Mouse (Mus musculus): Measurements from ENCODE around the gene Pakap. TPM values are rescaled to one million over a fixed set of nuclear protein-coding genes. Genes with fewer than 3 reads are reported as not detected.

The Pakap gene
- polyA plus RNA-seq, 1 experiment from 2014 or later: 1.6 TPM

DNA sequence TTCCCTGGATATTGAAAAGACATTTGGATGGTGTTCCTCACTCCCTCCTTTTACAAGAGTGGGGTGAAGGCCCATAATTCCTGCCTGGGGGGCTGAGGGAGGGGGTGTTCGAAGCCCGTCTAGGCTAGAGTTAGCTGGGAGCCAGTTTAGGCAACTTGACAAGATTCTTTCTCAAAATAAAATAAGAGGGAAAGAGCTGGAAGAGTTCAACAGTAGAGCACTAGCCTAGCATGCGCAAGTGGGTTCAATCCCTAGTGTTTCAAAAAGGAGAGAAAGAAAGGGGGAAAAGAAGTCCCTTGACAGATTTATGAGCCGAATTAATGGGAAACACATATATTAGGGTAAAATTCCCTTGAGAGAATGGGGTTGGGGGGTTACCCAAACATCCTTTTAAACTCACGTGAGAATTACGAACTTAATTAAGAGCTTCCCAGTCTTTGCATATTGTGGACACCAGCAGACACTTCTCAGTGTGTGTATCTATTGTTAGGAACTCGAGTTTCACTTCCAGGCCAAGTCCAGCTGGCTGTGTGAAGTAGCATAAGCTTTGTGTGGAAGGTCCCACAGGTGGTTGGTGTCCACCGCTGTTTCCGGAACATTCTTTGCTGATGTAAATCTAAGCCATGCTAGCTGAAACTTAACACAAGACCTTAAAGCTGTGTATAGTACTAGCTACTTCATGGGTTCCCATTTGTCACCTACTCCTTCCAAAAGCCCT lies 294.4 kb downstream of the Pakap start:
- no peak for DNase-seq (ENCODE audit: low read depth, low spot score)
- in situ Hi-C loops (cut with MboI; ENCODE audit: low pct_unique_long_range_greater_than_20kb): no loop called here
- TF ChIP-seq CTCF (IDR thresholded peaks at IDR 0.05): no peak
- ChIA-PET CTCF (no interaction called here), POLR2A (interaction anchor here (0.8 kb wide), 1 partner anchor 16 kb away, joined by 3 read pairs; no protein-coding TSS in a partner anchor)
- H3K27me3 ChIP-seq: no peaks in the 10 kb centered on the region
- no peak for ATAC-seq

DNA sequence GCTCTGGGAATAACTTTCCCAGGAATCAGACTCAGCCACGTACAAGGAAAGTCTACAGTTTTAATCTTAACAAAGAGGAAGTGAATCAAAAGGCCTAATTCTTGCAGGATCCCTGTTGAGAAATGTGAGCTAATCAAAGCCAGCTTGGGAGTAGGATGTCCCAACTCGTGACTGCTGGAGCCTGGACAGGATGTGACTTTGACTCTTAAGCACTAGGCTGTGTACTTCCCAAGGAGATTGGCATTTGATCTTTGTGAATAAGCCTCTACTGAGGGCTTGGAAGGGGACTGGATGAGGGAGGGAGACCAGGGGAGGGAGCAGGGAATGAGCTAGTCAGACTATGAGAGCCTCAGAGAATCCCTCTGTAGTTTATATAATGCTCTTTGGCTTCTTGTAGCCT lies 298.1 kb downstream of the Pakap start:
- CTCF ChIA-PET: interaction anchor here (1.1 to 2.8 kb wide), 2 partner anchors 12 to 38 kb away, joined by 4 to 9 read pairs; no protein-coding TSS in a partner anchor
- in situ Hi-C loops (cut with MboI; ENCODE audit: low pct_unique_long_range_greater_than_20kb): loop anchor here (5.0 kb wide), 1 partner anchor 84 kb away; no protein-coding TSS in a partner anchor
- ATAC-seq (peak; percentile 31), DNase-seq (ENCODE audit: low read depth, low spot score) (no peak)
- POLR2A ChIA-PET: no interaction called here
- TF ChIP-seq CTCF (IDR thresholded peaks at IDR 0.05): no peak
- no peaks in the 10 kb centered on the region for H3K27me3 ChIP-seq

DNA sequence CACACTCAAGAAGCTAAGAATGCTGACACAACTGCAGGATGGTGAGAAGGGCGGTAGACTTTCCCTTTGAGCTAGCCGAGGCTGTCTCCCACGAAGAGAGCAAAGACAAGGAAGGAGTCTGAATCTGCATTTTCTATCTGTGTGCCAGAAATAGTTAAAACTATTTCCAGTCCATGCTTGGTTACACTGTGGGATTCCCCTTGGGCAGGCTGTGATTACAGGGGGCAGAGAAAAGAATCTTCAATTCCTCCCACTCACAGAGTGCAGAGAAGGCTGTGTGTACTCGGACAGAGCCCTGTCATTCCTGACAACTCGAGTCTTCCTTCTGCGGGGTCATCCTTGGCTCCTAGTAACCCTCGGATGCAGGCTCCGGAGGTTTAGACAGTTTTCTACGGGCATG lies 299.0 kb downstream of the Pakap start:
- peak; percentile 60 for ATAC-seq
- in situ Hi-C loops (cut with MboI; ENCODE audit: low pct_unique_long_range_greater_than_20kb): loop anchor here (5.0 kb wide), 1 partner anchor 85 kb away; no protein-coding TSS in a partner anchor
- CTCF ChIA-PET: interaction anchor here (1.1 to 2.8 kb wide), 2 partner anchors 11 to 37 kb away, joined by 4 to 9 read pairs; no protein-coding TSS in a partner anchor

DNA sequence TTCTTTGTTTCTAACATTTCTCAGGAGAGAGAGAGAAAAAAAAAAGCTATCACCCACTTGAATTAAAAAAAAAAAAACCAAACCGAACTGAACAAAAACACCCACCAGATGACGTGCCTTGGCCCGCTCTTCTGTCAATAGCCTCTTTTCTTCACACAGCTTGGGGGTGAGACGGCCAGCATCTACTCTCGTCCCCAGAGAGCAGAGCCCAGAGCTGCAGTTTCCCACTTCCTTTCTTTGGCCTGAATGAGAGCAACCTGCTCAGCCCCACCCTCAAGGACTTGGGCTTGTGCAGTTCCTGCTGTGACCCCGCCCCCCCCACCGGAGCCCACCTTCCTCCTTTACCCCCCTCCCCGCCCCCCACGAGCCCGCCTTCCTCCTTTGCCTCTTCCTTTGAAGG lies 299.5 kb downstream of the Pakap start:
- H3K27me3 ChIP-seq: no peaks in the 10 kb centered on the region
- DNase-seq (ENCODE audit: low read depth, low spot score) (no peak), ATAC-seq (no peak)
- CTCF ChIA-PET: interaction anchor here (2.8 kb wide), 1 partner anchor 11 kb away, joined by 9 read pairs; no protein-coding TSS in a partner anchor
- TF ChIP-seq CTCF (IDR thresholded peaks at IDR 0.05): no peak
- POLR2A ChIA-PET: interaction anchor here (0.9 kb wide), 1 partner anchor 86 kb away, joined by 3 read pairs; no protein-coding TSS in a partner anchor
- in situ Hi-C loops (cut with MboI; ENCODE audit: low pct_unique_long_range_greater_than_20kb): loop anchor here (5.0 kb wide), 1 partner anchor 85 kb away; no protein-coding TSS in a partner anchor

More for the DNA sequence above, 299.0 kb downstream of the Pakap start:
- no peak for DNase-seq (ENCODE audit: low read depth, low spot score)
- no peak for TF ChIP-seq CTCF (IDR thresholded peaks at IDR 0.05)
- H3K27me3 ChIP-seq: no peaks in the 10 kb centered on the region
- POLR2A ChIA-PET: interaction anchor here (0.9 kb wide), 1 partner anchor 85 kb away, joined by 3 read pairs; no protein-coding TSS in a partner anchor

DNA sequence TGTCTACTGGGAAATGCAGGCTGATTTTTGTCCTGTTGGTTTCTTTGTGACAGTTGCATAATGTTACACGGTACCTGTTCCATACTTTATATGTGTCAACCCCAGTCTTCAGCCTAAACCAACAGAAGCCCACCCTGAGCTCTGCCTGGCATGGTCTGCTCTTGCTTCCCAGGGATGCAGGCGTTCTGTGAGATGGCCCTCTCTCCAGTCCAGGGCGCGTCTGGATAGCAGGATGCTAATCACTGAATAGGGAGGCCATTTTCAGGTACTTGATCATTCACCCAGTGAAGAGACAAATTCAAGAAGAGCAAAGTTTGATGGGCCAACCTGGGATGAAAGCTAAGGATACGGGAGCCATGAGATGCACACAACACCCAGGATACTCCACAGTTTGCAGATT lies 311.2 kb downstream of the Pakap start:
- ChIA-PET CTCF (interaction anchor here (1.2 to 2.0 kb wide), 4 partner anchors 14 to 208 kb away, joined by 3 to 7 read pairs (median 4); no protein-coding TSS in a partner anchor), POLR2A (interaction anchor here (0.7 to 1.6 kb wide), 2 partner anchors 17 to 33 kb away, joined by 3 read pairs; no protein-coding TSS in a partner anchor)
- DNase-seq (ENCODE audit: low read depth, low spot score): no peak
- ATAC-seq: no peak
- no peak for TF ChIP-seq CTCF (IDR thresholded peaks at IDR 0.05)
- H3K27me3 ChIP-seq: no peaks in the 10 kb centered on the region
- in situ Hi-C loops (cut with MboI; ENCODE audit: low pct_unique_long_range_greater_than_20kb): no loop called here

DNA sequence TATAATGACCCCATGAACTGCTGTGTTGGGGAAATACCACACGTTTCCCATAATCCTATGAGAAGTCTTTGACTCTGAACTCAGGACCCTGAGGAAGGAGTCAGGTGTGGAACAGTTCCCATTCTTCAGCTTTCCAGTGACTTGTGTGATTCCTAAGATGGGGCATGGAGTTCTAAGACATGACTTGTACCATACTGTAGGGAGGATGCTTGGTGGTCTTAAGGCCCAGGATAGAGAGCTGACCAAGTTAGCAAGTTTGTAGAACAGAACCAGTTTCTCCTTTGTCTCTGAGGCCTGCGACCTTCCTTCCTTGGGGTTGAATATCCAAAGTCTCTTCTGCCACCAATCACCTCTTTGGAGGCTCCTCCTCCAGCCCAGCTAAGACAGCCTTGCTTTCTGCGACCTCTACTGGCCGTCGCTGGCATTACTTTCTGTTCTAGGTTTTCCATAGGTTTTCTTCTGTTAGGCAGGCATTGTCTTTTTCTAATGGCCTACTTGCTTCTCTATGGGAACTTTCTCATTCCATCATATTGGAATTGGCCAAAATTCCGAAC lies 311.9 kb downstream of the Pakap start:
- peak; percentile 68 for TF ChIP-seq CTCF (IDR thresholded peaks at IDR 0.05)
- no peak for ATAC-seq
- ChIA-PET POLR2A (no interaction called here), CTCF (interaction anchor here (1.2 to 1.6 kb wide), 2 partner anchors 15 to 209 kb away, joined by 3 to 7 read pairs; no protein-coding TSS in a partner anchor)
- in situ Hi-C loops (cut with MboI; ENCODE audit: low pct_unique_long_range_greater_than_20kb): no loop called here
- DNase-seq (ENCODE audit: low read depth, low spot score): no peak
- no peaks in the 10 kb centered on the region for H3K27me3 ChIP-seq

DNA sequence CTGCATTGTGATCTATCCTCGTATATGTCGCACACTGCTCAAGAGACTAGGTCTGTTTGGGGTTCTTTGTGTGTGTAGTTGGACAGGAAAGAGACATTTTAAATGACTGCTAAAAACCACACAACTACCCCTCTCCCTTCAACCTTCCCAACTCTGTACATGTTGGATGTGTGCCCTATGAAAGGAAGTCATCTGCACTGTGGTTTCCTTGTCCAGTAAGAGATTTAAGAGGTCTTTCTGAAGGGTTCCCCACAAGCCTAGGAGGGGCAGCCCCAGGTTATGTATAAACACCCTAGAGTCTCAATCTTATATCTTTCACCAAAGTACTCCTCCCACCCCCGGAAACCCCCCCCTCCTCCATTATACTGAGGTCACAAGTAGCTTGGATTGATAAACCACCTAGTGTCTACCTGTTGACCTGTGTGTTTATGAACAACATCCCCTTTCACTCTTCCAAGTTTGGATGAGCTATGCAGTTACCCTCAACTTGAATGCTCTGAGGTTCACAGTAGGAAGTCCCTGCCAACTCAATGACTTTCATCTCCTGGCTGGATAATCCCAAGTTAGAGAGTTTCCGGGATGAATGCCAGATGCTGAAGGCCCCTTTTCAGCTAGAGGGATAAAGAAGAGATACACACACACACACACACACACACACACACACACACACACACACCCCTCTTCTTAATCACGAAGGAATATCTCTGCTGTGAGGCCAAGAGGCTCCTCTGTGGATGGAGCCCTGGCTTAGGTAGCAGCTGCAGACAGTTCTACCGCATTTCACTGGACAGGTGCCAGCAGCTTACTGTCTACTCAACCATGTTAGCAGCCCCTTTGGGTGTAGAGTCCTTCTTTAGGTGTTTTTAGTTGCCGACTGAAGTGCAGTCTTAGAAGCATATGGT lies 315.8 kb downstream of the Pakap start:
- CTCF ChIA-PET: interaction anchor here (0.8 to 1.4 kb wide), 3 partner anchors 24 to 221 kb away, joined by 3 to 5 read pairs (median 4); no protein-coding TSS in a partner anchor
- TF ChIP-seq CTCF (IDR thresholded peaks at IDR 0.05): no peak
- ATAC-seq: no peak
- POLR2A ChIA-PET: interaction anchor here (0.6 to 1.1 kb wide), 2 partner anchors 11 to 169 kb away, joined by 3 read pairs; no protein-coding TSS in a partner anchor
- H3K27me3 ChIP-seq: no peaks in the 10 kb centered on the region
- in situ Hi-C loops (cut with MboI; ENCODE audit: low pct_unique_long_range_greater_than_20kb): no loop called here
- DNase-seq (ENCODE audit: low read depth, low spot score): no peak

DNA sequence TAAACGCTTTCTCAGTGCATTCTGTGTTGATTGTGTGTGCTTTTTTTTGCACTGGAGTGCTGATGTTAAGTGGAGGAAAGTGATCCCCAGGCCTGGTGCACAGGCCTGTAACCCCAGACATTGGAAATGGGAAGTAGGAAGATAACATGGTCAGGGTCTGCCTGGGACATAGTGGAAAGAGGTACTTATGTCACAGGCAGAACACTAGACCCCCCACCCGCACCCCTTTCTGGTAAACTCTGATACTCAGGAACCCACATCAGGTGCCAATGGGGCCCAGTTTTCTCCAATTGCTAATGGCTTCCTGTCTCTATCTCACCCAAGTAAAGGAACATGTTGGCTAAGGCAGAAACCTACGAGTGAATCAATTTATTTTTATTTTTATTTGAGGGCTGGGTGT lies 316.5 kb downstream of the Pakap start:
- no peaks in the 10 kb centered on the region for H3K27me3 ChIP-seq
- DNase-seq (ENCODE audit: low read depth, low spot score) (no peak), ATAC-seq (no peak)
- CTCF ChIA-PET: interaction anchor here (1.1 to 1.4 kb wide), 2 partner anchors 213 to 216 kb away, joined by 3 to 5 read pairs; no protein-coding TSS in a partner anchor
- in situ Hi-C loops (cut with MboI; ENCODE audit: low pct_unique_long_range_greater_than_20kb): no loop called here
- no peak for TF ChIP-seq CTCF (IDR thresholded peaks at IDR 0.05)
- POLR2A ChIA-PET: no interaction called here

DNA sequence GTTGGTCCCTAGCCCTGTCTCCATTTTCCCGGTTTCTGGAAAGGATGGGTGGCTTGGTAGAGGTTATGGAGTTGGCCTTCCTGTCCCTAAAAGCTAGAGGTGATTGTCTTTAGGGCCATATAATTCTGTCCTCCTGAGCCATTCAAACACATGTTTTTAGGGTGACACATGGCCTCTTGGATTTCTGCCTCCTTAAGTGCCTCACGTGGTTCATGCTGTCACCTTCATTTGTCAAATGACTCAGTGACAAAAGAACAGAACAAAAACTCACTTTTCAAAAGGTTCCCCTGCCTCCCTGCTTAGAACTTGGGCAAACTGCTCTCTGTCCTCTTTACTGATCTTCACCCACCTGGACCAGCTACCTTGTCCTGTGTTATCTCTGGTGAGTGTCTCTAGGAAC lies 317.2 kb downstream of the Pakap start:
- ChIA-PET POLR2A (interaction anchor here (0.6 kb wide), 1 partner anchor 14 kb away, joined by 4 read pairs; no protein-coding TSS in a partner anchor), CTCF (interaction anchor here (1.1 kb wide), 1 partner anchor 214 kb away, joined by 3 read pairs; no protein-coding TSS in a partner anchor)
- in situ Hi-C loops (cut with MboI; ENCODE audit: low pct_unique_long_range_greater_than_20kb): no loop called here
- no peak for TF ChIP-seq CTCF (IDR thresholded peaks at IDR 0.05)
- ATAC-seq (no peak), DNase-seq (ENCODE audit: low read depth, low spot score) (no peak)
- no peaks in the 10 kb centered on the region for H3K27me3 ChIP-seq
